Mouse (Mus musculus) lung, postnatal 10 days (tissue): Measurements from ENCODE around the gene Timp4.

Source experiments
- DNase-seq: peaks from one replicate; pipeline ENCODE4 v3.0.0; 2021

Timp4 gene

DNA sequence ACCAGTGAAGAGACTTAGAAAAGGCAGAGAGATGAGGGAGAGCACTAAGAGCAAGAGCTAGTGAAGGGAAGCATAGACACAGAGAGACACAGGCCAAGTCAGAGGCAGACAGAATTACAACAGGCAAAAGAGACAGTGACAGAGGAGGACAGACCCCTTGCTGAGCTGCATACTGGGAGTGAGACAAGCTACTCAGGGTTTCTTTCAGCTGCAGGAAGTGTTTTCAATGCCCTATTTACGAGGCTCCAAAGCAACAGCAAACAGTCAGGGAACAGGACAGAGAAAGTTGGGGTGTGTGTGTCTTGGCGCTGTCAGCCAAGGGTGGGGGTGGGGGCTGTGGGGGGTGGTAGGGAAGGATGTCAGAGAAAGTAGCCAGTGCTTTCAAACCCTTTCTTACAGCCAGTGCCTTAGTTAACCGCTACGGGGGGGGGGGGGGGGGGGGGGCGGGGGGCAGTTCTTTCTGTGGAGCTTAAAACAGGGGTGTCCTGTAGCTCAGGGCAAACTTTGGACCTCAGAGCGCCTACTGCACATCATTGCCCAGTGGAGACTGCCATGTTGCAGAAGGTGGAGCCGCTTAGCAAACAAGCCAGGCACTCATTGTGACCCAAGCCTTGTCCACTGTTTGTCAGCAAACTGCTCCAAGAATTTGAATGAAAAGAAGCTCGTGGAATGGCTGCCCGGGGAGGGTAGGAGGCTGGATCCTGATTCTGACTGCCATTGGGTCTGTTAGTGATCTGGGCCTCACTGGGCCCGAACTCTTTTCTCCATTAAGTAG lies at the start of gene Timp4:
Gene Timp4, minus strand, starts transcription at position 107 of the 775 bp plus-strand sequence.
- no peak for DNase-seq

DNA sequence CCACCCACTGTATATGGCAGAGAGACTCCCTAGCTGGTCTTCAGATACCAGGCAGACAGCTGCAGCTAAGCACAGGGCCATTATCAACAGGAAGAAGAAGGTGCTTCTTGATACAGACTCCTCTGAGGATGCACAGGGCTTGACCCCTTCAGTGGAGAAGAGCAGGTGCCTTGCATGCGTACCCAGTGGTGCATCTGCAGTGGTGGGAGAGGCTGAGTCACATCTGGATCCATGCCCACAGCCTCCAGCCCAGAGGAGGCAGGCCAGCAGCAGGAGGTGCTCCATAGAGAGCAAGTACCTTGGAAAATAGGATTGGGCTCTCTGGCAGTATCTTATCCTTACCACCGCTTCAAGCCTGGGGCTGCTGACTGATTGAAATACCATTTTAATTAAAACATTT lies 41.9 kb upstream of the Timp4 start:
- no peak for DNase-seq

DNA sequence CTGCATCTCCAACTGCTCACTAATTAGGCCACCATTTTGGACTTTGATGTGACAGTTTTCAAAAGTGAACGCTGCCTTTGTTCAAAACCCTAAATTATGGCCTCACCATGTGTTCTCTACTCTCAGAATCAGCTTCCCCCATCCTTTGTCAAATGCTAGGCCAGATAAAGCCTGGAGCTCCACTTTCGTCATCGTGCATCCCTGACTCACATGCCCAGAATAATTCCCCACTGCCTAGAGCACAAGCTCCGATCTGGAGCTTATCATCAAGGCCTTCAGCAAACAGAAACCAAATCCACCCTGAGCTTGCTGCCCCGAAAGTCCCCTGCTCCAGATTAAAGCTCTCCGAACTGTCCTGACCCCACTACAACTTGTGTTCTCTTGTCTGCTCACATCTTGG lies 40.6 kb upstream of the Timp4 start:
- no peak for DNase-seq

DNA sequence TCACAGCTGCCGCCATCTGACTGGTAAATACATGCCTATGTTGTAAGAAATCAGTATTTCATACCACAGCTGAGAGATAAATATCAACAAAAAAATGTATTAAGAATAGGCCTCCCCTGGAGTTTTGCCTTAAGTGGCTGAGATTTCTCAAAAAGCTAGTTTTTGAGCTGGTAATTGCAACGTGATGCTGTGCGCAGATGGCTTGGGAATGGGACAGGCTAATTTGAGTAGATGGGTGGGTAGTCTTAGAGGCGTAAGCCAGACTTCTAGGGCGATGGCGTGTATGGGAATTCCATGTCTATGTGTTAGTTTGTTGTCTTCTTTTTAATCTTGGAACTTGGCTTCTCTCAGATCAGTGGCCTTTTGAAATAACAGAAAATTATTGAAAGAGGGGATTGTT lies 39.8 kb upstream of the Timp4 start:
- DNase-seq: no peak

DNA sequence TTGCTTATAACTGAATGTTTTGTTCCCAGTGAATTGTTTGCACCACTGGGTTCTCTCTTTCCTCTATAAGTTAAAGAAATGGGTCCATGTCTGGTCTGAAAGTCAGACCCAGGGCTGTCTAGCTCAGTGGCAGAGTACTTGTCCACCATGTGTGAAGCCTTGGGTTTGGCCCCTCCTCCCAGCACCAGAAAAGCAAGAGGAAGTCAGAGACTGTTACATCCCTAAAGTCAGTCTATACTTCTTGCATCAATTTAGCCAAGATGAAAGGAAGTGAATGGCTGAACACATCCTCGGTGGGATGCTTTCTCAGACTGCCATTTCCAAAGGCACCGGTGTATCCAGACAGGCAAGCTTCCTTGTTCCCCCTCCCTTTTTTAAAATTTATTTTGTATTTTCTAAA lies 39.1 kb upstream of the Timp4 start:
- no peak for DNase-seq

DNA sequence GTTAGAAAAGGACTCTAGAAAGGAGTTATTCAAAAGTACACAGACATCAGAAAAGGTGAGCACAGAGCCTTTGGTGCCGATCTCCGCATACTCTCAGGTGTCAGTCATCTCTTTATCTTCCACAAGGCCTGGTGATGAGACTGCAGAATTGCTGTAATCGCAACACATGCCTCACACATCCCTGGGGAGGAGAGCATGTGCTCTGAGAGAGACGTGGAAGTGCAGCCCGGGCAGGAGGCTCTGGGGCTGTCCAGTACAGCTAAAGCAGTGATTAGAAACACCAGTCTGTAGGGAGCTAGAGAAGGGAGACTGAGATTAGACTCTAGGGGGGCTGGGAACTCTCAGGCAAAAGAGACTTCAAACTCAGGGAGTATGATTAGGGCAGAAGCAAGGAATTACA lies 38.6 kb upstream of the Timp4 start:
- no peak for DNase-seq

DNA sequence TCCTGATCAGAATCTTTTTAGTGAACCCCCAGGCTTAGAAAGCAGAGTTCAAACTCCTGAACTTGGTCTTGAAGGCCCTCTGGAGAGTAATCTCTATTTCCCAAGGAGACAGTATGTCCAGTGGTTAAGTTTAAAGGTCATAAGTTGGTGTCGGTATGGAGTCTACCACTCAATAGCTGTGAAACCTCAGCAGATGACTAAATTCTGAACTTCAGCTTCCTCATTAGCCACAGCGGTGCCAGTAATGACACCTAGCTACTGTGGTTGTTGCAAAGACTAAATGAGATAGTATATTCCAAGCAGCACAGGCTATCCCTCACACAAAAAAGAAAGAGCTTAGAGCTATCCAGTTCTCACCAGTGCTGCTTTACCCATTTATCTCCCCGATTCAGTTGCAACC lies 36.2 kb upstream of the Timp4 start:
- DNase-seq: no peak

DNA sequence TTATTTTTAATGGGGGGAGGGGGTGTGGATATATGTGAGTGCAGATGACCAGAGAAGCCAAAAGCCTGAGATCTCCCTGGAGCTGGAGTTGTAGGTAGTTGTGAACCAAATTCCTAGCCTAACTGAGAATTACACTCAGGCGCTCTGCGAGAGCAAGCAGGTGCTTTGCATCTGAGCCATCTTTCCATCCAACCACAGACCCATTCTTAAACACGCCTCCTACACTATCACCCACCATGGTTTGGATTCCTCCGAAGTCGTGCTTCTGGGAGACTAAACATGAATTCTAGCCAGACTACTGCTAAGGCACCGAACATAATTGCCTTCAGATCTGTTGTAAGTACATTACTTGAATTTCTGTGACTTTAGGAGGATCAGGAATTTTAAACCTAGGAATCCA lies 34.4 kb upstream of the Timp4 start:
- no peak for DNase-seq

DNA sequence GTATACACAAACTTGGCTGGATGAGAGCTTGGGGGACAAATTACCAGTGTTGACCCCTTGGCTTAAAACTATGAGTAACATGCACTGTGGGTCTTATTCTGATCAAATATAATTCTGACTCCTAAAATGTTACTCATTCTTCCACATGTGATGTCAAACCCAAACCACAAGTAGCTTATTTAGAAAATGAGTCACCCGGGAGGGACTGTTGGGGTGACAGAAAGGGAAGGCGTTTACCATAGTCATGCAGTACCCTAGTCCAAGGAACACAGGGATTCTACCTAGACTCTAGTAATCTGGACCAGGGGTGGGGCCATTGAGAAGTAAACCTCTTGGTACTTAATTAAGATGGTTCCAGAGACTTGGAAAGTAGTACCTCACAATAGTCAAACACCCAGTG lies 32.1 kb upstream of the Timp4 start:
- no peak for DNase-seq

DNA sequence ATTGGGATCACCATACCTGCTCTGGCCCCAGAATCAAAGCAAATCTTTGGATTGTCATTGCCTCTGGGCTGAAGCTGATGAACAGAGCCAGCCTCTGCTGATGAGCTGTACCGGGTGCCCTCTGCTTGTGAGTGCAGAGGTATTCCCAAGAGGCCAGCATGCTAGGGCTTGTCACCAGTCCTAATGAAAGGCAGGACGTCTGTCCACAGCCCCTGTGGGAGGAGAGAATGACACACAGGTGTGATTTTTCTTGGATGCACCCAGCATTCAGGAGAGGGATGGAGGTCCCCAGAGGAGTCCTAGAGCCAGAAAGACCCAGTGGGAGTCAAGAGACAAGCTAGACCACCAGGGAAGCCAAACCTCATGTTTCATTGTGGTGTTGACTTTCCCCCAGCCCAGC lies 27.6 kb upstream of the Timp4 start:
- DNase-seq: no peak

DNA sequence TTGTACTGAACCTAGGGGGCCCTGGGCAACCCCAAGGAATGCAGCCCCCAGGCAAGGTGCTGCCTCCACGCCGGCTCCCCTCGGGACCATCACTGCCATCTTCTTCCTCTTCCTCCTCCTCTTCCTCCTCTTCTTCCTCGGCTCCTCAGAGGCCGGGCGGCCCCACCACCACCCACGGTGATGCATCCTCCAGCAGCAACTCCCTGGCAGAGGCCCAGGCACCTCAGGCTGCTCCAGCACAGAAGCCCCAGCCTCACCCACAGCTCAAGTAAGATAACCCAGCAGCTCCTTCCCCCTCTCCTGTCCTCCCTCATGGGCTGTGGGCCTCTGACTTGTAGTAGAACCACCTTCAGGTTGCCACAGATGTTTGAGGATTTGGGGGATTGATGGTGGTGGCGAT lies 26.1 kb upstream of the Timp4 start:
- DNase-seq: no peak

DNA sequence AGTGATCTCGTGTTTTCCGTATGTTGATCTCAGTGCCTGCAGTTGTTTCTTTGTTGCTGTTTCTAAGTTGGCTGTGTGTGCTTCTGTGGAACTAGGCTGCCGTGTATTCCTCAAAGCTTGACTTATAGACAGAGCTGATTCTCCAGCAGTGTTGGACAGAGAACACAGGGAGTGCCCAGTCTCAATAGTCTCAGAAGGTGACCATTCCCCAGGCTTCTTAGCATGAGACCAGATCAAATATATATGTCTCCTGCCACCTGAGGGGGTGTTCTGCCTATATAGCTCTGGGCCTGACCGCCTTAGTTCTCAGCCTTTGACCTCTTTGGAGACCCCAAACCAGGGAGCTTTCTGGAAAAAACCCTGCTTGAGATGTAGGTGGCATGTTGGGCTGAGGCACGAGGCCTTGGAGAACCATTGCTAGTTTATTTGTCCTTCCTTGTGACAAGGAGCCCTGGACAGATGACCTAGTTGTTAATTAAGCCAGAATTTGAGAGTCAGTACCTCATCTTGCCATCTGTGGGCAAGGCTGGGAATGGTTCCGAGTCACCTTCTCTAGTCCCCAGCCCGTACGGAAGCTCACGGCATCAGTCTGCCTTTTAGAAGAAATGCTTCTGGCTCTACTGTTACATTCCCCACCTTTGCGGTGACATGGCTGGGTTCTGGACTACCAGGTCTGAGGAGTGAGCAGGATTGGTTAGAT lies 23.3 kb upstream of the Timp4 start:
- no peak for DNase-seq

DNA sequence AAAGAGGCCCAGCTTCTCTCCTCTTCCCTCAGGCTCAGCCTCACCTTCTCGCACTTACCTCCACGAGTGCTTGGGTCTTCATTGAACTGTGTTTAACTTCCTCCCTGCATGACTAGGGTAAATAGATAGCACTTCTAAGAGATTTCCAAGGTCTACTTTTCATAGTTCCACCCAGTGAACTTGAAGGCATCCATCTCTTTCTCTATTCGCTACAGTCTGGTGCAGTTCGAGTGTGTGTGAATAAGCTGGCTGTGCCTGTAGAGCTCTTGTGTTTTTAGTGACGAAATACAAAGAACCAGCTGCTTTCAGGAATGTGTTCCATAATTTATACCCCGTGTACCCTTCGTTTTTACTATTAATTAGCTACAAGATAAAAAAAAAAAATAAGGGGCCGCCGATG lies 22.7 kb upstream of the Timp4 start:
- DNase-seq: no peak

DNA sequence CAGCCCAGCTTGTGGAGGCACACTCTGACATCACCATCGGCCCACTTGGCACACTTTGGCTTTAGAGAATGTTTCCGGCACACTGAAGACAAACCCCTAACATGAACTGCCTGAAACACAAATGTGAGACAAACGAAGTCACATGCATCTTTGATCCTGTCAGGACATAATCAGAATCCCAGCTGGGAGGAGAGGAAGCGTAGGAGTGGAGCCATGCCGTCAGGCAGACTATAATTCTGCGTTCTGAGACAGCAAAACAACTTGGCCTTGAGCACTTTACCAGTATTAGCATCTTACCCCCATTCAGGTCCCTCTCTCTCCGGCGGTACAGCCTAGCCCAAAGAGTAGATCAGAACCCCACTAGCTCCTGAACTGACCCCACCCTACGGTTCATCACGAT lies 21.3 kb upstream of the Timp4 start:
- DNase-seq: no peak

DNA sequence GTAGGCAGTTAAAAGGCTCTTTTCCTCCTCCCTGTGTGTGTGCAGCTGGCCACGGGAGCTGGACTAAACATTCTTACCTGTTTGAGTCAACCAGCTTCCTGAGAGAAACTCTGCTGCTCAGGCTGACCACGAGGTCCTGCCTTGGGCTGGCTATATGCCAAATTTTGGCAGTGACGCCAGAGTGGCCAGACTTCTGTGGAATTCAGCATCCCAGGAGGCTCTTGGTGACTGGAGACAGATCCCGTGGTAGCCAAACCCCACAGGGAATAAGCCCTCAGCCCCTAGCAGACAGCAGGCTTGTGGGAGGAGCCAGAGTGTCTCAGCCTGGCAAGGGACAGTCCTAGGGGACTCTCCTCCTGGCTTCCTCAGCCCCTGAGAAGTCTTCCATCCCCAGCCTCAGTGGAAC lies 19.9 kb upstream of the Timp4 start:
- DNase-seq: peak; percentile 67

DNA sequence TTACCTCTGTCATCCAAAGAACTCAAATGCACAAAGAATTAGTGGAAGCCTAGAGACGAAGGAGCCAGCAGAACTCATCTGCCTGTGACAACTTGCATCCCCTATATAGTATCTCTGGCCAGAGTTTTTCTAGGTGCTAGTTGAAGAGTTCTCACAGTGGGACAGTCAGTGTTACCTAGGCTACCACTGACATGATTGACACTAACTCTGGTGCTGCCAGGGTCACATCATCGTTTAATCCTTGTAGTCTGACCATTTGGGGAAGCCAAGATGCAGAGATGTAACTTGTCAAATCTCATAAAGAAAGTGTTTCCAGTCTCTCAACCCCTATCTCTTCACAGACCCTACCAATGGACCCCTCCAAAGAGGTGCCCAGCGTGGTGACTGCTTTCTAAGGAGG lies 19.3 kb upstream of the Timp4 start:
- DNase-seq: no peak

DNA sequence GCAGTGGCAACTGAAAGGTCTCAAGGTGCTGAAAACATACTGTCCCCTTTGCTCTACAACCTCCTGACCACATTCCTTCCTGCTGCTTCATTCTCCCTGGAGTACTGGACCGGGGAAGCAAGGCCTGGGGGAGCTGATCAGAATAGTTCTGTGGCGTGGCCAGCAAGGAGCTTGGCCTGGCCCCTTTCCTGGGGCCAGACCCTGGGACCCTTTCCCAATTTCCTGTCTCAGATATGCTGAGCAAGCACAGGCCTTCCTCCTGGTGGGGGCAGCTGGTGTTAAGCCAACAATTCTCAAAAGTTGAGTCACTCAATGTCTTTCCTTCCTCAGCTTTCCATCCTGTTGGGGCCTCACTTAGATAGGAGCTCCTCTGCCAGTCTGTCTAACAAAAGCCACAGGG lies 18.1 kb upstream of the Timp4 start:
- DNase-seq: no peak

DNA sequence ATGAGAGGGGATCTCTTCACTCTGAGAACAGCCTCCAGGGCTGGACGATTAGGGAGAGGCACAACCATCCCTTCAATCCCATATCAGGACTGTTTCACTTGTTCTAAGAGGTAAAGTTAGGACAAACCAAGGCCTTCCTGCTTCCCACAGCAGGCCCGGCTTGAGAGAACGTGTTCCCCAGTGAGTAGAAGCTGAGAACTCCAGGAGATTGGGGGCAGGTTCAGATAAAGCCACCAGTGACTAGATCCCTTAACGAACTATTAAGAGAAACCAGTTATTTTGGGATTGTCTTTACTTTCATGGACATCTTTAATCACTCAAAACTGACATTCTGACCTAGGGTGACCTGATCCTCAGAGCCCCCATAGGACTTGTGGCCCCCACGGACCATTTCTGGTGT lies 17.6 kb upstream of the Timp4 start:
- no peak for DNase-seq

DNA sequence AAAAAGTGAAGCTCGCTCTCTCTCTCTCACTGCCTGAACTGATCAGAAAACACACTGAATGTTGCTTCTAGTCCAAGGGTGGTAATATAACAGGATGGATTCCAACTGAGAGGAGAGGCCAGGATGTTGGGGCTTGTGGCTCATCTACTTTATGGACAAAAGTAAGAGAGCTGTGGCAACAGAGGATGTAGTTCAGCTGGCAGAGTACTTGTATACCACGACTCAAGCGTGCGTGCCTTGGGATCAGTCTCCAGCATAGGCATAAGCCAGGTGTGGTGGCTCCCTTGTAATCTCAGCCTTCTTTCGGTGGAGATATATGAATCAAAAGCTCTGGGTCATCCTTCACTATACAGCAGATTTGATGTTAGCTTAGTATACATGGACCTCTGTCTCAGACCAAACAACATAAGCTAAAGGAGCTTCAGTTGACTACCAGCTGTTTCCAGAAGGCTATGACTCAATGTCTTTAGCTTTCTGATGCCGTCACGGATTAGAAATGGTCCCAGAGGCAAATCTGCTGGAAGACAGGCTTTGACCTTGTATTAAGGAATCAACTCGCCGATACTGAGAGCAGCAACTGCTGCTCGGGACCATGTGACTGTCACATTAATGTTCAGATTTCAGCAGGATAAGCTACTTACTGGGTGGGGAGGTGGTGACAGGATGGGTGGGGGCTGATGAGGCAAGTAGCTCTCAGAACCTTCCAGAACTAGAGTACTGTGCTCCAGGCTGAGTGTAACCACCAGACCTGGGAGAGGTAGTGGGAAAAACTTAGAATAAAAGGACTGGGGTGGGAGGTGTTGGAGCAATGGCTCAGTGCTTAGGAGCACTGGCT lies 16.8 kb upstream of the Timp4 start:
- DNase-seq: no peak

DNA sequence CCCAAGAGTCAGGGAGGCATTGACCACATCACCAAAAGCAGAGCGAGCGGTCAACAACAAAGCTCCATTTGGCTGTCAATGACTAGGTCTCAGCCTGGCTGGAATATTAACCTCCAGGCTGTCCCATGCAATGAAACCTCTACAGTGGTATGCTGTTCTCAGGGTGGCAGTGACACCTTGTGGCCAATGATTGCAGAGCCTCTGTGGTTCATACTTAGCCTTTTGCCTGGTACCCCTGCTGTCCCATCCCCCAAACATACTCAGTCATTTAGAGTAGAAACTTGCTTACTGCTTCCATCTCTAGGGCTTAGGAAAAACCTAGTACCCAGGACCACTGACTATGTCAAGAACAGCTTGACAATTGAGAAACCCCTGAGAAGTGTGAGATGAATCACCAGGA lies 15.9 kb upstream of the Timp4 start:
- DNase-seq: peak; percentile 86

DNA sequence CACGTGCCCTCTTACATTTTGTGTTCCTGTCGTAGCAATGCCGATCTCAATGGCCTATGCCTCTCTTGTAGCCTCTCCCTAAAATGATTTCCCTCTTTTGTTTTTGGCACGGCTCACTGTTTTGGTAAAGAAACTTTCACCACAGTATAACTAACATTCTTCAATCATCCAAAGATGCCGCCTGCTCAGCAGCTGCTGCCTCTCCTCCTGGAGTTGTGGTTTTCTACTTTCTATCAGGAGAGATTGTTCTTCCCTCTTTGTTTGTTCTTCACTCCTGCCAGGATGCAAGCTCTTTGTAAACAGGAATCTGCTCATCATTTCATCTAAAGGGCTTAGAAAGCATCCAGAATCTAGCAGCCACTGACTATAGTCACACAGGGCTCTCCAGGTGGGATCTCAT lies 14.8 kb upstream of the Timp4 start:
- no peak for DNase-seq

DNA sequence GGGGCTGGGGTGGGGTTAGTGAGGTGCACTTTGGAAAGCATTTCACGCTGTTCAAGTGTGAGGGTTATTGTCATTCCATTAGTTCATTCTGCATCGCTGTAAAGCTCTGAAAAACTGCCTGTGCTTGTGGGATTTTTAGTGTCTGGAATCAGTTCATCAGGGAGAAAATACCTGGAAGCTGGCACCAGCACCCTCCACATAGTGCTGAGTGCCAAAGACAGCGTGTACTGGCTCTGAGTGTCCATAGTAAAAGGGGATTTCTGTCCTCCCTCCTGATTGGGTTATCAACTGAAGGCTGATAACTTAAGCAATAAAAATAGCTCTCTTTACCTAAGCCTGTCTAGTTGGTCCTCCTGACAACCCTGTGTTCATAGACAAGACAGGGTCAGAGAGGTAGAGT lies 8.5 kb upstream of the Timp4 start:
- no peak for DNase-seq

DNA sequence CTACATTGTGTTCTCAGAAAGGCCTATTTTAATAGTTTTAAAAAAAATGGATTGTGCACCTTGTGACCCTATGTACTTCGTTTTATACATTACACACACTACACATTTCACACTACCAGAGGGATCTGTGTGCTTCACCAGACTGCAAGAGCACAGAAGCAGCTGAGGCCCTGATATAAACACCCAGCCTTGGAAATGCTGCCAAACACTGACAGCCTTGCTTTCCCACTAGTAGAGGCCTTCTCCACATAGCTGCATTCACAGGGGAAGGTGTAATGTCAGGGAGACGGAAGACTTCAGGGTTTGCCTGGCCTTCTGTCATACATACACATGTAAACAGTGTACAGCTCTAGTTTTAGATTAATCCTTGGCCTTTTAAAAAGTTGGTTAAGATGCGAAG lies 3.2 kb upstream of the Timp4 start:
- DNase-seq: no peak

DNA sequence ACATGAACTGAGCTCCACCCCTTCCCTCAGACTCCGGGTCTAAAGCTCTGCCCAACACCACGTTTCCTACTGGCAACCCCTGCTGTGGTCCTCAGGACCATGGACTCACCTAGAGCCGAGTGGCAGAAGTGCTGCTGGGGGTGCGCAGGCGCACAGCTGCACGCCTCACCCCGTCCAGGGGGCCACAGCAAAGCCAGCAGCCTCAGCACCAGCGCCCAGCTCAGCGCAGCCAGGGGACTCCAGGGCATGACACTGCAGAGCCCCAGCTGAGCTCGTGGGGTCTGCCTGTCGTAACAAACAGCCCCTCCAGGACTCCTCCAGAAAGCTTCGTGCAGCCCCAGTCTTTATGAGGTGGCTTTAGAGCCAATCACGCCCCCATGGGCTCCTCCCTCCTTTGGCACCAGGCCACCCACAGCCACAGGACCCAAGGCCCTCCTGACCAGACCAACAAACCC lies 447 bp downstream of the Timp4 start:
- DNase-seq: peak; percentile 53
